Mouse (Mus musculus) forebrain, embryonic 14.5 days (tissue): ENCODE measurements around the gene Mtfr2. TPM values are rescaled to one million over a fixed set of nuclear protein-coding genes. Genes with fewer than 3 reads are reported as not detected.

Experiments
- ATAC-seq: fragments of 200-750 bp; cut with Nextera tagmentation; 2 replicates; pipeline ENCODE4 v1.8.0; 2017; ENCODE audit warnings: mild to moderate bottlenecking, moderate library complexity
- DNase-seq: peaks from one replicate; pipeline ENCODE4 v3.0.0-alpha.2; 2015; ENCODE audit warnings: low spot score
- H3K27ac ChIP-seq: fragments of 300-500 bp; sonication (generic); 2 replicates; pipeline ENCODE4 v1.5.1; 2014; ENCODE audit warnings: low read depth, mild to moderate bottlenecking, control low read depth, low read length, moderate library complexity
- H3K27me3 ChIP-seq: fragments of 300-500 bp; sonication (generic); replicated peaks from 2 replicates; pipeline ENCODE4 v1.6.1; 2014; ENCODE audit warnings: low read length, control low read depth, mixed read lengths; ENCODE audit not compliant: control insufficient read depth, insufficient read depth
- H3K36me3 ChIP-seq: fragments of 300-500 bp; sonication (generic); 2 replicates; pipeline ENCODE4 v1.6.1; 2014; ENCODE audit warnings: low read length, control low read depth; ENCODE audit not compliant: control insufficient read depth, insufficient read depth
- H3K4me1 ChIP-seq: fragments of 300-500 bp; sonication (generic); 2 replicates; pipeline ENCODE4 v1.6.1; 2014; ENCODE audit warnings: antibody characterized with exemption, low read length, control low read depth; ENCODE audit not compliant: control insufficient read depth, insufficient read depth
- H3K4me2 ChIP-seq: fragments of 300-500 bp; sonication (generic); 2 replicates; pipeline ENCODE4 v1.6.1; 2014; ENCODE audit warnings: mild to moderate bottlenecking, control low read depth, low read length
- H3K4me3 ChIP-seq: fragments of 300-500 bp; sonication (generic); 2 replicates; pipeline ENCODE4 v1.5.1; 2014; ENCODE audit warnings: low read depth, low read length, control low read depth
- H3K9ac ChIP-seq: fragments of 300-500 bp; sonication (generic); 2 replicates; pipeline ENCODE4 v1.6.1; 2014; ENCODE audit warnings: mild to moderate bottlenecking, low read length, control low read depth, moderate library complexity
- H3K9me3 ChIP-seq: fragments of 300-500 bp; sonication (generic); replicated peaks from 2 replicates; pipeline ENCODE4 v1.6.1; 2016; ENCODE audit warnings: low read length, control low read depth, mixed read lengths; ENCODE audit not compliant: control insufficient read depth
- WGBS: fragments of 180-500 bp; shearing (Covaris S2); extraction: QIAGEN DNeasy Blood & Tissue Kit; methylation state at CpG from one replicate; pipeline ENCODE4 v1.1.7; 2014; 5-methylcytosine and 5-hydroxymethylcytosine counted together
- polyA plus RNA-seq: library from polyadenylated mRNA; unstranded; fragments of >200 nt; fragmentation: Nextera tagmentation; extraction: Ambion mirVana; gene quantifications from 2 replicates; pipeline ENCODE4 v1.2.1, GENCODE M21; 2014

Mtfr2 gene
- polyA plus RNA-seq, 1 experiment from 2014 or later, result 0.80 TPM

- Histone ChIP-seq H3K36me3 (no peaks in the 10 kb centered on the region), H3K9ac (no peak overlapping the region), H3K9me3 (no peaks in the 10 kb centered on the region; the same call in 1 of the 2 replicates), H3K27me3 (no peaks in the 10 kb centered on the region), H3K4me1 (no peaks in the 10 kb centered on the region), H3K4me3 (no peak overlapping the region), H3K4me2 (no peak overlapping the region), H3K27ac (no peak overlapping the region)
- peak; percentile 38; the same call in 1 of the 2 replicates for ATAC-seq
- DNase-seq, result peak; percentile 39
- 70% methylated on average over 4 of the region's 4 CpGs for WGBS
Observed at GRCm38 (mm10) chr10:20362450-20363118, 15.0 kb downstream of the Mtfr2 start.

GRCm38 (mm10) chr10:20372046-20372445 is 24.5 kb downstream of the Mtfr2 start:
- H3K27ac ChIP-seq, result no peak overlapping the region
- no peaks in the 10 kb centered on the region for H3K4me1 ChIP-seq
- DNase-seq (no peak), ATAC-seq (no peak)
- H3K27me3 ChIP-seq, result no peaks in the 10 kb centered on the region
- 91% methylated on average over 5 of the region's 5 CpGs for WGBS
- H3K36me3 ChIP-seq, result no peaks in the 10 kb centered on the region
- no peak overlapping the region for H3K9ac ChIP-seq
- no peaks in the 10 kb centered on the region; the same call in 1 of the 2 replicates for H3K9me3 ChIP-seq
- no peak overlapping the region for H3K4me3 ChIP-seq
- no peak overlapping the region for H3K4me2 ChIP-seq

- no peak overlapping the region for H3K4me2 ChIP-seq
- no peaks in the 10 kb centered on the region for H3K36me3 ChIP-seq
- 91% methylated on average over 9 of the region's 9 CpGs for WGBS
- H3K27me3 ChIP-seq, result no peaks in the 10 kb centered on the region
- H3K9me3 ChIP-seq, result no peaks in the 10 kb centered on the region
- H3K9ac ChIP-seq, result no peak overlapping the region
- ATAC-seq (no peak), DNase-seq (no peak)
- H3K27ac ChIP-seq, result no peak overlapping the region
- H3K4me1 ChIP-seq, result 0 out of 2 replicates have a peak, but pooled peaks cover 8% of the 10 kb centered on the region
- H3K4me3 ChIP-seq, result no peak overlapping the region
Observed at GRCm38 (mm10) chr10:20377621-20378020, 30.1 kb downstream of the Mtfr2 start.

- ATAC-seq, result peak; percentile 45; the same call in 1 of the 2 replicates
- Histone ChIP-seq H3K9ac (no peak overlapping the region), H3K4me3 (no peak overlapping the region), H3K4me2 (no peak overlapping the region), H3K4me1 (0 out of 2 replicates have a peak, but pooled peaks cover 8% of the 10 kb centered on the region), H3K27me3 (no peaks in the 10 kb centered on the region), H3K9me3 (no peaks in the 10 kb centered on the region), H3K27ac (no peak overlapping the region), H3K36me3 (no peaks in the 10 kb centered on the region)
- 64% methylated on average over 9 of the region's 9 CpGs for WGBS
- peak; percentile 55 for DNase-seq
Observed at GRCm38 (mm10) chr10:20379071-20379735, 31.6 kb downstream of the Mtfr2 start.

GRCm38 (mm10) chr10:20380798-20381197 is 33.2 kb downstream of the Mtfr2 start:
- DNase-seq, result peak; percentile 73
- Histone ChIP-seq H3K4me2 (no peak overlapping the region), H3K9me3 (no peaks in the 10 kb centered on the region), H3K36me3 (no peaks in the 10 kb centered on the region), H3K4me1 (0 out of 2 replicates have a peak, but pooled peaks cover 8% of the 10 kb centered on the region), H3K4me3 (no peak overlapping the region), H3K27ac (0 out of 2 replicates have a peak overlapping the region, but pooled peaks have one; percentile 9), H3K9ac (no peak overlapping the region), H3K27me3 (no peaks in the 10 kb centered on the region)
- 78% methylated on average over 3 of the region's 3 CpGs for WGBS
- ATAC-seq, result peak; percentile 77

- 90% methylated on average over 3 of the region's 3 CpGs for WGBS
- Histone ChIP-seq H3K27me3 (no peaks in the 10 kb centered on the region), H3K9me3 (no peaks in the 10 kb centered on the region), H3K9ac (no peak overlapping the region), H3K36me3 (no peaks in the 10 kb centered on the region), H3K4me1 (0 out of 2 replicates have a peak, but pooled peaks cover 8% of the 10 kb centered on the region), H3K4me3 (no peak overlapping the region), H3K27ac (no peak overlapping the region), H3K4me2 (no peak overlapping the region)
- DNase-seq, result no peak
- no peak for ATAC-seq
Observed at GRCm38 (mm10) chr10:20381352-20381751, 33.8 kb downstream of the Mtfr2 start.

- WGBS, result 81% methylated on average over 6 of the region's 6 CpGs
- DNase-seq, result peak; percentile 71
- no peak overlapping the region for H3K27ac ChIP-seq
- 0 out of 2 replicates have a peak, but pooled peaks cover 8% of the 10 kb centered on the region for H3K4me1 ChIP-seq
- no peak overlapping the region for H3K9ac ChIP-seq
- H3K4me3 ChIP-seq, result no peak overlapping the region
- H3K27me3 ChIP-seq, result no peaks in the 10 kb centered on the region
- ATAC-seq, result peak; percentile 59
- H3K4me2 ChIP-seq, result no peak overlapping the region
- H3K9me3 ChIP-seq, result no peaks in the 10 kb centered on the region
- H3K36me3 ChIP-seq, result no peaks in the 10 kb centered on the region
Observed at GRCm38 (mm10) chr10:20382807-20383419, 35.3 kb downstream of the Mtfr2 start.

GRCm38 (mm10) chr10:20390568-20390967 is 43.0 kb downstream of the Mtfr2 start:
- H3K4me1 ChIP-seq, result no peaks in the 10 kb centered on the region
- no peak overlapping the region for H3K27ac ChIP-seq
- H3K9me3 ChIP-seq, result no peaks in the 10 kb centered on the region
- 79% methylated on average over 3 of the region's 3 CpGs for WGBS
- no peak overlapping the region for H3K4me3 ChIP-seq
- no peak for ATAC-seq
- no peaks in the 10 kb centered on the region for H3K27me3 ChIP-seq
- no peaks in the 10 kb centered on the region for H3K36me3 ChIP-seq
- no peak overlapping the region for H3K9ac ChIP-seq
- no peak for DNase-seq
- no peak overlapping the region for H3K4me2 ChIP-seq
